Mouse (Mus musculus) MEL-GATA-1-ER (cell line): ENCODE results near the gene Ficd.

ENCODE experiments used
- DNase-seq: peaks from one replicate; pipeline ENCODE4 v3.0.0-alpha.2; 2012; ENCODE audit warnings: low read depth; ENCODE audit errors: extremely low read depth

Gene Ficd

GRCm38 (mm10) chr5:113735345-113736112 lies at the start of gene Ficd:
Gene Ficd (plus strand): TSS chr5:113735803.
- peak; percentile 89 for DNase-seq

GRCm38 (mm10) chr5:113687514-113687913 lies 48.1 kb upstream of the Ficd start:
- no peak for DNase-seq

DNA sequence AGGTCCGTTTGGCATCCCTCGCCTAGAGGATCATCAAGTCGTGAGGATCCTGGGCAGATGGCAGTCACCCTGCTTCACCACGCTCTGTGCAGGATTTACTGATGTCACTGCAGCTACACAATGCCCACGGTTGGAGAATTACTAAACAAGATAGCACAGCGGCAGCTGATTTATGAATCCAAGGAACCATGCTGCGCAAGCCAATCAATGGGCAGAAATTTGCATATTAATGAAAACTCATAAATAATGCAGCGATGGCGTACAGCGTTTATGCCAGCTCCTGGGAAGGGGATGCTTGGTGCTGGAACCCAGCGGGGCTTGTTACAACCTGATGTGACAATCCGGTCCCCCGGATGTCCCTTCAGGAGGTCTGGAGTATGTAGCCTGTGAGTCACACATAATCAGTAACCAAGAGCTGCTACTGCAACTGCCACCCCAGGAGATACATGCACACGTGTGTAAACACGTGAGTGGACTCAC lies 45.5 kb upstream of the Ficd start:
- DNase-seq = no peak

DNA sequence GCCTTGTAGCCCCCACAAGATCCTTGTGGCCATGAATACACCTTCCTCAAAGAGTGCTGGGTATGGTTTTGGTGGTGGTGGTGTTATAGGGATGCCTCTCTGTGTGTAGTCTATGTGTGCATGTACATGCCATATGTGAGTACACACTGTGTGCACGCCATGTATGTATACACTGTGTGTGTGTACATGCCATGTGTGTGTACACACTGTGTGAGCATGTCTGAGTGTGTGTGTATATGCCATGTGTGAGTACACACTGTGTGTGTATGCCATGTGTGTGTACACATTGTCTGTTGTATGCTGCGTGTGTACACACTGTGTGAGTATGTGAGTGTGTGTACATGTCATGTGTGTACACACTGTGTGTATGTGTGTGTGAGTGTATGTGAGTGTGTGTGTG lies 44.7 kb upstream of the Ficd start:
- DNase-seq = no peak

- no peak for DNase-seq
These were observed 42.3 kb upstream of the Ficd start for GRCm38 (mm10) chr5:113693196-113693755.

- DNase-seq = no peak
These were observed 41.6 kb upstream of the Ficd start for GRCm38 (mm10) chr5:113694000-113694399.

- DNase-seq = no peak
These were observed 41.2 kb upstream of the Ficd start for GRCm38 (mm10) chr5:113694415-113694814.

- no peak for DNase-seq
These were observed 35.1 kb upstream of the Ficd start for GRCm38 (mm10) chr5:113700388-113701023.

DNA sequence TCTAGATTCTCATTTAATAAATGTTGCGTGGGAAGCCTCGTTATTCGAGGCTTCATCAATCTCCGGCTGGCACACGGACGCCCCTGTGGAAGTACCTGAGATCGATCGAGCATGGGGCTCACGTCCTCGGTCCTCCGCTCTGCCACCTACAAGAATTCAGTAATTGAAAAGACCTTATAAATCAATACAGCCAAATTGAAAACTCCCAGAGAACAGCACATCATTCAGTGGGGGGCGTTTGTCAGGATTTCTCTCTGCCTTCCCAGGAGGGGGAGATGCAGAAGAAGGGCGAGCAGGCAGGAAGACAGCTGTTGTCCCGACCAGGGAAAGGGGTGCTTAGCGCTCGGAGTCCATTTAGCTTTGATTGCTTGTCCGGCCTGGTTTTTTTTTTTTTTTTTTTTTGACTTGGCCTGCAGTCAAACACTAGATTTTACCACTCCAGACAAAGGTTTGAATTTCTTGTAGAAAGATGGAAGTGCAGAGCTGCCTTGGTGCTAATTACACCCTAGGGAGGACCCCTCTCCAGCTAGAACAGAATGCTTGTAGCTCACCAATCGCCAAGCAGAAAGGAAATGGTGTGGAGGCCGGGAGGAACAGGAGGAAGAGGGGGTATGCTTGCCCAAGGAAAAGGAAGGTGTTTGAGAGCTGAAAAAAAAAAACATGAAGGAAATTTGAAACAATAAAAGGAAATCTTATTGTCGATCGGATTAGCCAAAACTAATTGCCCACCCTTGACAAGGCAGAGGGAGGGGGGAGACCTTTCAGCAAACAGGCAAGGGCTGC lies 31.6 kb upstream of the Ficd start:
- no peak for DNase-seq

- DNase-seq = no peak
These were observed 22.7 kb upstream of the Ficd start for GRCm38 (mm10) chr5:113712861-113713260.

DNA sequence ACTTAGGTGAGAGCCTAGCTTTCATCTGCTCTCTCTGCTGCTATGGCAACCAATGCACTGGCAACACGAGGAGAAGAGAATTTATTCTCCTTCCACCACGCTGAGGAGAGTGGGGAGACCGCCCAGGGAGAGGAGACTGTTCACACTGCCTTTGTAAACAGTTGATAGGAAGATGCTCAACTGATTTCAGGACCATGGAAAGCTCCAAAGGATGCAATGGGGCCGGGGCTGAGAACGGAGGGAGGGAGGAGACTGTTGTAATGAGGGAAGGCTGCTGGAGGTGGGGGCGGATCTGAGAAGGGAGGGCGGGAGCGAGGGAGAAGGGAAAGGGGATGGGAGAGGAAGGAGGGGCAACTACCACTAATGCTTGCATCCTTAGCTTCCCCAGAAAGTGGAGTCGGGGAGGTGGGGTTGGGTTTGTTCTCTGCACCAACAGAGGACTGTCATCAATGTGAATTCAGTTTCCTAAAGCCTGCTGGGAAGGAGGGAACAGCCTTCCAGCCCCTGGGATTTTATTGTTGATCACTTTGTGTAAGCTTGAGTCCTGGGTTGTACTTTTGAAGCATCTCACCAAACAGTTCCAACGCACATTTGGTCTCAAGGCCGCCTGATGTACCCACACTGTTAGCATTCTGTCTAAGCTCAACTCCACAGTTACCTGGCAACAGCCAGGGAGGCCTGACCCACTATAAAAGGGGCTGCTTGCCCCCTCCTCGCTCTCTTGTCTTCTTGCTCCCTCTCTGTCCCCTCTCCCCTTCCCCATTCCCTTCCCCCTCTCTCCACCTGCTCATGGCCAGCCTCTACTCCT lies 18.8 kb upstream of the Ficd start:
- no peak for DNase-seq

GRCm38 (mm10) chr5:113719221-113719661 lies 16.4 kb upstream of the Ficd start:
- no peak for DNase-seq

- no peak for DNase-seq
These were observed 13.2 kb upstream of the Ficd start for GRCm38 (mm10) chr5:113722224-113723013.

DNA sequence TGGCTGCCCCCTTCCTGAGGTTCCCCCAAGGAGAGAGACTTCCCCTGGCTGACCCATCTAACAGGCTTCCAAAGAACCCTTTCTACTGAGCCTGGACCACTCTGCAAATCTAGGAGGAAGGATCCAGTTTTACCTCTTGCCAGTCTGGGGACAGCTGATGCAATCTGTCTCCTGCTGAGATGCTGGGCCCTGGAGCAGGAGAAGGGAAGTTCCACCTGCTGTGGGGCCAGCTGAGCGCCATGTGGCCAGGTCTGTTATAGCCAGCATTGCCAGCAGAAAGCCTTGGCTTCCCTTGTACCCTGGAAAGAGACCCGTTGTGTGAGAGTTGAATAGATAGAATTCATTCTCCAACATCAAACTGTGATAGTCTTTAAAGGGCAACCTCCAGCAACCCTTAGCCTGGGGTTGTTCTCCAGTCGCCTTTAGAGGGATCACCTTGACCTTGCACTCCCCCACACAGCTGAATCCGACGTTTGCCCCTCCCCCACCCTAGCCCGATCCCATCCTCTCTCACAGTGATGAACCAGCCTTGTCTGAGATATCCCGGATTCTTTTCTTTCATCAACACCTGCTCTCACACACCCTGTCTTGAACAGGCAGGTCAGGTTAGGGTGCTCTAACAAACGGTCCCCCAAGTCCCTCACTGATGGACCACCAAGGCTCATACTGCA lies 11.9 kb upstream of the Ficd start:
- DNase-seq = no peak

- DNase-seq = no peak
These were observed 11.2 kb upstream of the Ficd start, which contains the start of gene 1700069L16Rik for GRCm38 (mm10) chr5:113724446-113724845. Gene 1700069L16Rik (minus strand): TSS chr5:113724772.

DNA sequence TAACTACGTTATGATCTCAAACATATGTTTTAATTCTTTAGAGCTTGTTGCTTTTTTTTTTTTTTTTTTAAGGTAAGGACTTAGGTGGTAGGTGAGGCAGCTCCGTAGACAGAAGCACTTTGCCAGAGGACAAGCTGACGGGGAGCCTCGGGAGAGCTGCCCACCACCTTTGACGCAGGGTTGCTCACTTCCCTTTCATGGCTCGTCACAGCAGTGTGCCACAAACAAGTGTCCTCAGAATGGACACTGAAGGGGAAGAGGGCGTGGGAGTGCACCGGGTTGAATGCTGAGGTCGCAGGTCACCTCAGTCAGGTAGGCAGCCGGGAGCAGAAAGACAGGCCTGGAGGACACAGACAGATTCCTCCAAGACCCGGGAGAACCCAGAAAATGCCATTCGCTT lies 10.2 kb upstream of the Ficd start:
- no peak for DNase-seq

- DNase-seq = no peak
These were observed 9.0 kb upstream of the Ficd start for GRCm38 (mm10) chr5:113726618-113727017.

GRCm38 (mm10) chr5:113727238-113727637 lies 8.4 kb upstream of the Ficd start:
- no peak for DNase-seq

GRCm38 (mm10) chr5:113728011-113728410 lies 7.6 kb upstream of the Ficd start:
- no peak for DNase-seq
